Mouse (Mus musculus) cerebellum, postnatal 10 days (tissue): ENCODE results near the gene Rnf207.

Source experiments
- DNase-seq, 2 experiments: peaks; one replicate each; pipeline ENCODE4 v3.0.0; 2021; ENCODE audit warnings: mixed read lengths in 2 of 2

The Rnf207 gene

GRCm38 (mm10) chr4:152292102-152292765 lies 26.6 kb downstream of the Rnf207 start:
- no peak for DNase-seq

- no peak for DNase-seq
These were observed 27.2 kb downstream of the Rnf207 start, which contains the start of gene Hes3 for GRCm38 (mm10) chr4:152291562-152291961. Gene Hes3 (minus strand): TSS chr4:152291662.

GRCm38 (mm10) chr4:152290991-152291390 lies 27.8 kb downstream of the Rnf207 start:
- DNase-seq = no peak

- no peak for DNase-seq
These were observed 28.4 kb downstream of the Rnf207 start for GRCm38 (mm10) chr4:152290385-152290784.

- DNase-seq = no peak
These were observed 30.3 kb downstream of the Rnf207 start for GRCm38 (mm10) chr4:152288398-152288945.

GRCm38 (mm10) chr4:152287317-152288120 lies 31.3 kb downstream of the Rnf207 start:
- no peak for DNase-seq

GRCm38 (mm10) chr4:152286887-152287286 lies 31.9 kb downstream of the Rnf207 start:
- DNase-seq = peak in 1 of 2 experiments; percentile 59

- DNase-seq = peak in 1 of 2 experiments; percentile 50
These were observed 32.6 kb downstream of the Rnf207 start for GRCm38 (mm10) chr4:152286183-152286582.

- DNase-seq = peak; percentile 85 to 94
These were observed 33.3 kb downstream of the Rnf207 start for GRCm38 (mm10) chr4:152285505-152285904.

GRCm38 (mm10) chr4:152283186-152283950 lies 35.4 kb downstream of the Rnf207 start:
- peak; percentile 89 to 91 for DNase-seq

- DNase-seq = no peak
These were observed 36.1 kb downstream of the Rnf207 start for GRCm38 (mm10) chr4:152282721-152283120.

- no peak for DNase-seq
These were observed 37.2 kb downstream of the Rnf207 start for GRCm38 (mm10) chr4:152281601-152282000.

- peak; percentile 82 to 92 for DNase-seq
These were observed 39.8 kb downstream of the Rnf207 start for GRCm38 (mm10) chr4:152278986-152279385.

- peak in 1 of 2 experiments; percentile 21 for DNase-seq
These were observed 40.9 kb downstream of the Rnf207 start for GRCm38 (mm10) chr4:152277916-152278315.

- peak; percentile 76 to 82 for DNase-seq
These were observed 42.1 kb downstream of the Rnf207 start for GRCm38 (mm10) chr4:152276389-152277347.

- DNase-seq = peak; percentile 39 to 42
These were observed 44.1 kb downstream of the Rnf207 start for GRCm38 (mm10) chr4:152274681-152275131.

GRCm38 (mm10) chr4:152273621-152274236 lies 45.1 kb downstream of the Rnf207 start, which contains the start of gene Gpr153:
Gene Gpr153 (plus strand): TSS chr4:152274232.
- DNase-seq = peak; percentile 44 to 67

- DNase-seq = no peak
These were observed 45.6 kb downstream of the Rnf207 start for GRCm38 (mm10) chr4:152273191-152273590.

GRCm38 (mm10) chr4:152272449-152273049 lies 46.2 kb downstream of the Rnf207 start:
- peak; percentile 63 to 67 for DNase-seq

GRCm38 (mm10) chr4:152272006-152272405 lies 46.8 kb downstream of the Rnf207 start:
- no peak for DNase-seq
